Mouse (Mus musculus): ENCODE data around the gene Gm5796.
"Not testable (repeated sequence)": the region's sequence is repeated elsewhere in the genome, so short reads cannot be mapped to it uniquely, and the experiment has no call there.

The Gm5796 gene

DNA sequence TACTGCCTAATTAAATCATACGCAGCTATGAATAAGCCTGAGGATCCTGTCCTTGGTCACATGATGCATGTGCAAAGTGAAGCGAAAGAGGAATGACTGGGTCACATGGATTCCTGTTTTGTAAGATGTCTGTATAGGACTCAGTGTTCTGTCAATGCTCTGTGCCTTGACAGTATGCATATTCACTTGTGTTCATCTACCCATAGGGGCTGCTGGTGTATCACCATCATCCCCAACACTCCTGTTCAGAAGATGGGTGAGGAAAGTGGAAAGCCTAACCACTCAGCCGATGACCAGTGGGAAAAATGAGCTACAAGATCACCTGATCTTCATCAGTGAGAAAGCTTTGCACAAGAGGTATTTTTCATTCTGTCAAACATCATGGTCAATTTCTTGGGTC, at the start of gene Gm5796:
Gene Gm5796 (plus strand): TSS at position 301 of the 400 bp plus-strand sequence.
- not testable (repeated sequence) for DNase-seq

DNA sequence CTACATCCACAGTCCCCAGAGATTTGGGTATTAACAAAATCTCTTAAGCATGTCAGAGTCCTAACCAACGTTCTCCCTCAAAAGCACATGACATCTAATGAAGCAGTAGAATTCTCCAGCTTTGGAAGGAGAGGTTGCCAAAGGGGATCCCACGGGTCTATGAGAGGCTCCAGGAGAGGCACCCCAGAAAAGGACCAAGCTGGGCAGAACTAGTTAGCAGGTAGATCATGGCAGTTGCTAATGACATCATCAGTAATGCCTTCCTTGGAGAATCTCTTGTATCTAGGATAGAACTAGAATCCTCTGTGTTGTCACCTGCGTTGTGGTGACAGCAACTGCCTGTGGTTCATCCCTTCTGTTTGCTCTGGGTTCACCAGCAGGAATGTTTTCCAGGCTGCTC, 25.6 kb upstream of the Gm5796 start, which contains the start of gene Gm3099:
Gene Gm3099 (plus strand): TSS at position 301 of the 400 bp plus-strand sequence.
- DNase-seq, result not testable (repeated sequence)

GRCm38 (mm10) chr14:4083820-4084219, 60.1 kb downstream of the Gm5796 start, which contains the start of gene Gm3115:
Gene Gm3115 (plus strand): TSS chr14:4084120.
- DNase-seq, result not testable (repeated sequence)
